Mouse (Mus musculus) erythroblast, embryonic 14.5 days (primary cell): ENCODE measurements around the gene Oas1h.
"Not testable (repeated sequence)": the region's sequence is repeated elsewhere in the genome, so short reads cannot be mapped to it uniquely, and the experiment has no call there.

Source experiments
- GATA1 ChIP-seq: IDR thresholded peaks from 2 replicates; pipeline ENCODE4 v1.6.1; 2012; ENCODE audit warnings: low read length, inconsistent platforms, mixed read lengths
- TAL1 ChIP-seq: IDR thresholded peaks from 3 replicates; pipeline ENCODE4 v1.6.1; 2012; ENCODE audit warnings: low read length, inconsistent platforms, mixed read lengths

- not testable (repeated sequence) for TF ChIP-seq TAL1, GATA1
Measured at GRCm38 (mm10) chr5:120888294-120888815, 27.1 kb downstream of the Oas1h start.
